Mouse (Mus musculus): ENCODE data around the gene Dennd1b.

Dennd1b gene

DNA sequence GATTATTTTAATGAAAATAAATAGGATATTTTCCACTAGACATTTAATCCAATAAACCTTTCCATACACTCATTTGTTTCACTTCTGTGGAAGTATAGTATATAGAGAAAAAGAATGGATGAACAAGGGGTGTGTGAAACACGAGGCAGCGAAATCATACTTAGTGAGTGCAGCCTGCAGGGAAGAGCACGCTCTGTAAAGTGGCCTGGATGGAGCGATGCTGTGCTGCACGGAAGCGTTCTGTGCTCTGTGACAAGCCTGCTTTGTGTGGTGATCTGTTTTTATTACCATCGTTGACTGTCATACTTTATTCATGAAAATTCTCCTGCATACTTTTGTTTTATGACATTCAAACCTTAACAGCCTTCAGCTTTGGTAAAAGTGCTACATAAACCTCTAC lies 58.1 kb downstream of the Dennd1b start:
- DNase-seq (ENCODE audit: low spot score), result no peak

DNA sequence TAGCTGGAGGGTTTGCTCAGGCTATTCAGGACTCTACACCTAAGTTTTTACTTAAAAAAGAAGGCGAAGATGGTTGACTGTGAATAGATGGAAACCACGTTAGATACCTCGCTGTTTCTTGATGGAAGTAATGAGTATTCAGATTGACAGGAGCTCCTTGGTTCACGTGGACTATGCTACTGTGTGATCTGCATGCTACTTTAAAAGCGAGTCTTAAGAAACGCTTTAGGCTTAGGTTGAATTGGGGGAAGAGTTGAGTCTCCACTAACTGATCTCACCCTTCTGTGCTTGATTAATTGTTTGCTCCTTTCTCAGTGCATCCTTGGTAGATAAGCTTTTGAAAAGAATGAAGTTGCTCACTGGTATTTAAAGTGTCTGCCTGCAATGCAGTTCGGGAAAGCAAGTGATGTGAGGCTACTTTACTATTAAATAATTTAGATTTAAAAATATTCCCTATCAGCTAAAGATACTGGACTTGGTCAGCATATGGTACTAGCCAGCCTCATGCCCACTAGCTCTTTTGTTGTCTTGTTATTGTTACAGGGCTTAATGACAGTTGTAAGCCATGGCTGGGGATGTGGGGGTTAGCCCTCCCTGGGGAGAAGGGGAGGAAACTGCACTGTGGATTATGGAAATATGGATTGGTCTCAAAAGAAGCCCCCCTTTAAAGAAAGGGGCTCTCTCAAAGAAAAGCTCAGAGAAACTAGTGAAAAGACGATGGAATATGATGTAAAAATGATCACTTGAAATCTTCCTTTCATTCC lies 62.8 kb downstream of the Dennd1b start:
- DNase-seq (ENCODE audit: low spot score), result no peak

DNA sequence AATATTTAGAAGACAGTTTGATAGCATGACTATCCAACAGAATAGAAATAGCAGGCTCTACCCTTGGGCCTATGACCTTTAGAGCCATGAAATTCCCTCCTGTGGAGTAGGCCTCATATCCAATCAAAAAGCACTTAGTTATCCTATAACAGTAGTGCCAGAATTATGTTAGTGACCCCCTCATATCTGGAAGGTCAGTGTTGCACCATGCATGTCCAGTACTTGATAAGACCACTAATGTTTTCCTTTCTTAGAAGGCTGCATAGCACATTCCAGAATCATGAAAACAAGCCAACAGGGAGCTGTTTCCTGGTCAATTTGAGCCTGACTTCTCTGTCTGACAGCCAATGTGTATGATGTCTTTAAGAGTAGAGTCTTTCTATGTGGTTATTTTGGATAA lies 66.3 kb downstream of the Dennd1b start:
- no peak for DNase-seq (ENCODE audit: low spot score)

DNA sequence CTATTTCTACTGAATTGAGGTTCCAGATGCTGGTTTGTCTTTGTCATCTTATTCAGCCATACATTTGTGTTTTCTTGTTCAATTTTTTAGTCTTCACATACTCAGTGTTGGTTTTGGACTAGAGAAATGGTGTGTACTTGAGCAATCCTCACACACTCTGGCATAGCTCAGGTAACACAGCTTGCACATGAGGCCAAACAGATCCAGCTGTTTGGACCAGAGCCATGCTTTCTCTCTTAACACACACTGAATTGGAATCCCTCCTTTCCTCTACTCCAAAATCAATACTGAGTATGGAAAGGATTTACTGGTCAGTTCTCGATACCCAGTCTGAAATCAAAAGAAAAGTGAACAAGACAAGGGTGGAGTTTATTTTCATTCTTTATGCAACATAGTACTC lies 69.2 kb downstream of the Dennd1b start:
- no peak for DNase-seq (ENCODE audit: low spot score)

DNA sequence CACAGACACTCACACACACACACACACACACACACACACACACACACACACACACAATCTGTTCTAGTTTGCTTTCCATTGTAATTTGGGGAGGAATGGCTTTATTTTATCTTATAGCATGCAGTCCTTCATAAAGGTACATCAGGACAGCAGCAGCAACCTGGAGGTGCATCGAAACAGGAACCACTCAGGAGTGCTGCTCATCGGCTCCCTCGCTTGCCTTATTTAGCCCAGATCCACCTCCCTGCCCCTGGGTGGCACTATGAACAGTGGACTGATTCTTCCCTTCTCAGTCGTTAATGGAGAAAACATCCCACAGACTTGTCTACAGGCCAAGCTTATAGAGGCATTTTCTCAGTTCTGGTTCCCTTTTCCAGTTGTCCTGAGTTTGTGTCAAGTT lies 71.9 kb downstream of the Dennd1b start:
- no peak for DNase-seq (ENCODE audit: low spot score)

DNA sequence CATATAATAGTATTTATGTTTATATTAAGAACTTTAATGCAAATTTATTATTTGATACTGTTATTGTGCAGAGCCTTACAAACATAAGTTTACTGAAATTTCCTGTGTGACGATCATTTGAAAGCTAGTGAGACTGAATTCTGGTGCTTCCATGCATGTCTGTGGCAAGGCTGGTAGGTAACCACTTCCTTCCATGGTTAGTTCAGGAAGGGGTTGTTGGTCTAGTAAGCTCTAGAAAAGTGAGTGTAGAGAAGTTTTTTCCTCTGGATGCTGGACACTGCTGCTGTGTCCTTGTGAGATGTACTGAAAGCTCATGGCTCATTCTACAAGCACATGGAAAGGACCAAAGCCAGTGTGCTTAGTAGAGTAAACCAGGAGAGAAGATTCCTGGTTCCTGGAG lies 73.1 kb downstream of the Dennd1b start:
- DNase-seq (ENCODE audit: low spot score), result no peak

DNA sequence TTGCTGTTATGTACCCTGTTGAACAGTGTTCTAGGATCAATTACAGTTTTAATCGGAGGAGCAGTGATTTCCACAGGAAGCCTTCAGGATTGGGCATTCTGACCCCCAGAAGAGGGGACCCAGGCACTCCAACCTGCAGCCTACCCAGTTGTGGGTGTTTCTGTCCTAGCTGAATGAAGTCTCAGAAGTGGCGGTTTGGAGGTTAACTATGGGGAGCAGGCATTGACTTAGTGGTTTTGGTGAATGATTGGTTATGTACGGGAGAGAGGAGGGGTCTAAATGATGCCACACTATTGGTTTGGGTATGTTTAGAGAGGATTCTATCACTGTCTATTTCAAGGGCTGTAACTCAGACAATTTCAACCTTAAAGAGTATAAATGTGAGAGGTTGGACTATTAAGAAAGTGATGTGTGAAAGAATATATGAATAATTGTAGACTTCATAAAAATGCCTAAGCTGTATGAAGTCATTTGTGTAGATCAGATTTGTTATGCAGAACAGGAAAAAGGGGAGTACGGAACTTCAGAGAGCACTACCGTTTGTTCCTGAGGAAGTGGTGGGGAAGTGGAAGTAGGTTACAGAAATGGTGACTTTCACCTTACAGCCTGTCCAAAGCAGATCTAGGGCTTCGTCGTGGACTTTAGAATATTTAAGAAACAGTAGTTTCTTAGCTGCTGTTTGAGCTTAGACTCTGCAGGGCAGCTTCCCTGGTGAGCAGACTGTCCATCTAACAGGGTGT lies 73.7 kb downstream of the Dennd1b start:
- no peak for DNase-seq (ENCODE audit: low spot score)

DNA sequence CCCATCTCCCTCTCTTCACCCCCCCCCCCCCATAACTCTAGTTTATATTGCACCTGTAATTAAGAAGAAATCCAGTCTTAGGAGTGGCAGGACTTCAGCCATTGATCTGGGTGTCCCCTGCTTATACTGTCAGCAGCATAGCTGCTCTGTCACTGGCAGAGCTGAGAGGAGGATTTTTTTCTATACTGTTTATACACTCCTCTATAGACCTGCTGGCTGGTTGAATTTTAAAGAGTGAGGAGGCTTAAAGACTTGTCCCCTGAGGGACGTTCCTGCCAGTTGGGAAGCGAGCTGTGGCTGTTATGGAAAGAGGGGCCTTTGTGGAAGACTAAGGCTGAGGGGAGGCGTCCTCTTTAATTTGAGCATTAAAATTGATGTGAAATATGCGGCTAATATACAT lies 74.8 kb downstream of the Dennd1b start:
- DNase-seq (ENCODE audit: low spot score), result no peak

DNA sequence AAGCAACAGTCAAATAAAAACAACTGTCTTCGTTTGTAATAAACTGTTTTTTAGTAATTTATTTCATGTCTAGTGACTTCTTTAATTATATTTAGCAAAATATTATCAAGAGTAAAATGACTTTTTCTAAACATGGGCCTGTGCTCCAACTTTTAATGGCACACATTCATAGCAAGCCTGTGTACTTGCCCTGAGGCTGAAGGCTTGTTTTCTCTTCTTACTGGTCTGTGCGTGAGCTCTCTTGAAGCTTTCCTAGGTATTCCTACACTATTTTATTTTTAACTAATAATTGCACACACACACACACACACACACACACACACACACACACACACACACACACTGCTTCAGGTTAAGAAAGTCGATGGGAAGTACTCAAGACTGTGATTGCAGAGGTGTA lies 75.4 kb downstream of the Dennd1b start:
- no peak for DNase-seq (ENCODE audit: low spot score)

DNA sequence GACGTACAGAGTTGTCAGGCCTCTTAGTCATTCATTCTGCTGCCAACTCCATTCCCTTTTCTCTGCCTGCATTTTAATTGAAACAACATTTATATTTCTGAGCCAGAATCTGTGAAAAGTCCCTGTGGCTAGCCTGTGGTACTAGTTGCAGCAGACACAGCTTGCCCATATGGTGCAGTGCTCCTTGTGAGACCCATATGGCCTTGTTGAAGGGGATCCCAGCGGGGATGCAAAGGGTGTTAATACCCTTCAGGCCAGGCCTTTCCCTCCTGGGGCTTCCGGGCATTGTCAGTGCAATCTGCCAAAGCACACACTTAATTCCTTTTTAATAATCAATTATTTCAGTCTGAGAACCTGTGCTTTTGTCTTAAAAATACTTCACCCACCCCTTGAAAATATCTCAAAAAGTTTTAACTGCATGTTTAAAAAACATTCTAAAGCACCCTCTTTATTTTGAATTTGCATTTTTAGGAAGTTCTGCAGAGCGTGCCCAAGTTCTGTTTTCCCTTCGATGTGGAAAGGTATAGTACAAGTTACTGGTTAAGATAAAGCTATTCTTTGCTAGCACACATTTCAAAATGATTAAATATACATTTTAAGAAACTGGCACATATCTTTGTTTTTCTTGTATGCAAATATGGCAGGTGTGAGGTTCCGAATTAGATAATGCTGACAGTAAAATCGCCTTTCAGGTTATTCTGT lies 76.4 kb downstream of the Dennd1b start:
- no peak for DNase-seq (ENCODE audit: low spot score)

DNA sequence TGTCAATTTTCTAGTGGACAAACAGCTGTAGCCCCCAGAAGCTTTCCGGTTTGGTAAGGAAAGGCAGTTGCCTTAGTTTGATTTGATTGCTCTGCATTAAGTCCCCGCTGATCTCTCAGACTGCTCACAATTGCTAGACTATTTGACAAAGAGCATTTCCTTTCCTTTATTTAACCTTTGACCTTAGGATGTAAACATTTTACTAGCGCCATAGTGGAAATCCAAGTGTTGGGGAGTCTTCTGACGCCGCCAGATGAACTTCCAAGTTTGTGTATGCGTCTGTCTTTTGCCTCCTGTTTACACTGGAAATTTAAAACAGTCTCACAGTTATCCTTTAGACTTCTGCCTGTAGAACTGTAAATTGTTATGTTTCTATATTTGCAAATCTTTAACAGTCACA lies 85.8 kb downstream of the Dennd1b start:
- no peak for DNase-seq (ENCODE audit: low spot score)

DNA sequence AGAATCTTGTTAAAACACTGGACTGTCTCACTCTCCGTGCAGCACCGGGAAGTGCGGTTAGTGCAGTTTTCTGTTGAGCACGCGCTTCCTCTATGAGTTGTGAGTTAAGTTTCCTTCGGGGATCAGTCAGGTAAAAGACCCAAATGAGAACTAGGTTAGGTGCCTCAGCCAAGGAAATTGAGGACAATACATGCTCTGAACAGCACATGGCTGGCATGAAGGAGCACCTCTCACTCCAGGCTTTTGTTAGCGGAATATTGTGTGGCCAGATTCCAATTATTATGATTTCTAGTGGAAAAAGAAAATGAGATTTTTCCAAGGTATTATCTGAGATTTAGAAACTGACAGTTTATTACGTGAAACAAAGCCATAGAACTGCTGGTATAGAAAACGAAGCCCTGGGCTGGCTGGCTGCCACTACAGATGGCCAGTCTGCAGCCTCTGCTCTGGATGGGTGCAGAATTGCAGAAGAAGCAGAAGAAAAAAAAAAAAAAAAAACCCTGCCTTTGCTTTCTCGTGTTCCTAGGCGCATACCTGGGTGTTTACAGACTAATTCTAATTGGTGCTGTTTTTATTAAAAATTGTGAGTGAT lies 86.7 kb downstream of the Dennd1b start:
- no peak for DNase-seq (ENCODE audit: low spot score)

DNA sequence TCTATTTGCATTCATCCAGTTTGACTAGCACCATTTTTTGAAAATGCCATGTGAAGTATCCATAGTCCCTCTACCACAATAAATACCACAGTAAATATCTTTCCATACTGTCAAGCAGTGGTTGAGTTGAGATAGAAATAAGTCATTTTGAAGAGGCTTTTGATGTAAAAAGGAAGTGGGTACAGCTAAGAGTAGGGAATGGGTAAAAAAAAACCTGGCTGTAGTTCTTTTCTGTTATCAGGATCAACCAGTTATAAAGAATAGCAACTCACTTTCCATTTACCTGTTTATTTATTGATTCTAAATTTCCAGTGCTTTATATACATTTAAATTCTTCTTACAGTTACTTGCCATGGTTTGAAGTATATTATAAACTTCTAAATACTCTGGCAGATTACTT lies 89.8 kb downstream of the Dennd1b start:
- no peak for DNase-seq (ENCODE audit: low spot score)

DNA sequence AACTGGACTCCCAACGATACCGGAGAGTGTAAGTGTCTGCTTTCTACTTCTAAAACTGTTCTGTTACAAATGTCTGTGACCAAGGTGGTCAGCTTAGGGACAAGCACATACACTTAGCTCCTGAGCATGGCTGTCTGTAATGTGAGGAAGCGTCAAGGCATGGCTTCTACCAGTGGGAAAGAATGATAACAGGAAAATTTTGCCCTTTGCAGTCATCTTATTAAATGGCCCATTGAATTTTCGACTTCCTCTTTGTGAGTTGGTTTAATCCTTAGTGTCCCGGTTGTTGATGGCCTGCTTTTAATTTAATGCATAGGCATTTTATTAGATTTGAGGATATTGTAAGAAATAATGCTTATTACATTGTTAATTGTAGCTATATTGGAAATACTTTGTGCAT lies 97.1 kb downstream of the Dennd1b start:
- no peak for DNase-seq (ENCODE audit: low spot score)

DNA sequence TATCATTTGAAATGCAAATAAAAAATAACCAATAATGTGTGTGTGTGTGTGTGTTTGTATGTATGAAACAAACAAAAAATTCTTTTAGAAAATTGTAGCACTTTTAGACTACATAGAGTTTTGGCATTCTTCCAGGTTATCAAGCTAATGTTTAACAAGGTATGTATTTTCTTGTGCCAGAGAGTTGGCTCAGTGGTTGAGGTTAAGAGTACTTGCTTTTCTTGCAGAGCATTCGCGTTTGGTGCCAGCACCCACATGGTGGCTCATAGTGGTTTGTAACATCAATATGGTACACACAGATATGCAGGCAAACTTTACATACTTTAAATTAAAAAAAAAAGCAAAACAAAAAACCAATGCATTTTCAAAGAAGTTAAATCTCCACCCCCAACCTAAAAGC lies 101.5 kb downstream of the Dennd1b start:
- DNase-seq (ENCODE audit: low spot score), result no peak

DNA sequence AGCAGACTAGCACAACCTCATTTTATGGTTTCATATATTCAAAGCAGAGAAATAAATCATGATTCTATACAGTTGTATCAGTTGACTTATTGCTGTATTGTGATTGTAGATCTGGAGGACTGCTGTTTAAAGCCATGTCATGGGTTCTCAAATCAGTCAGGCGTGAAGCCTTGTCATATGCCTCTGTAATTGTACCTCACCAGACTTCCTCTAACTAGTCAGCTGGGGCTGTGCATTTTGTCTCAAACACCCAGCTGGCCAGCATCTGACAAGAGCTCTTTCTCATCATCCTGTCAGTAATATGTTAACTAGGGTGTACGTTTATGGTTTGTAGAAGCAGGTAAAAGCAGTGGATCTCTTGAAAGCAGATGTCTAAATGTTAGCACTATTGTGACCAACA lies 104.0 kb downstream of the Dennd1b start:
- DNase-seq (ENCODE audit: low spot score), result no peak

DNA sequence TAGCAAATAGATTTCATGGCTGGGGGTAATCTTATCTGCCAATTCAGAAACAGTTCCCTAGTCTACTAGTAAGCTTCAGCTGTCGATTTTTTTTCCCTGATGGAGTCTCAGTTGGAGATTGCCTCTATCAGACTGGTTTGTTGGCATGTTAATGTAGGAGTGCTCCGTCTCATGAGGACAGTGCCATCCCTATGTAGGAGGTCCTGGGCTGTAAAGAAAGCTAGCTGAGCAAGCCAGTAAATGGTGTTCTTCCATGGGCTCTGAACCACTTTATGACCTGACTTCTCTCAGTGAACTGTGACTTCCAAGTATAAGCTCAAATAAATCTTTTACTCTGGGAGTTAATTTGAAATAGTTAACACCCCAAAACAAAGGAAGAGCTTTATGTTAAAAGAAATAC lies 107.8 kb downstream of the Dennd1b start:
- DNase-seq (ENCODE audit: low spot score), result no peak

DNA sequence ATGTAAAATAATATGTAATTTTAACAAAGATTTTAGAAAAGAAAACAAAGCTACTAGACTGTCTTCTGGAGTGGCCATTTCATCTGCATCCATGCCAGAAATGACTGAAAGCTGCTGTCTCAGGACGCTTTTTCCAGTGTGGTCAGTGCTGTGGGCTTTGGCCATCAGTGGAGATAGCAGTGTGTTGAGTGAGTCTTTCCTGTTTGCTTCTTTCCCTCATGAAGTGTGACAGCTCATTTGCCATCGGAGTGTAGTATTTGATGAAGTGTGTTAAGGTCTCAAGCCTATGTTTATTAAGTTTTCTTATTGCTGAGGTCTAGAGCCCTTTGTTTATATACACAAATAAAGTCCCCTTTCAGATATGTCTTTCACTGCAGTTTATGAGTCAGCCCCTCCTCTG lies 112.4 kb downstream of the Dennd1b start:
- DNase-seq (ENCODE audit: low spot score), result no peak

DNA sequence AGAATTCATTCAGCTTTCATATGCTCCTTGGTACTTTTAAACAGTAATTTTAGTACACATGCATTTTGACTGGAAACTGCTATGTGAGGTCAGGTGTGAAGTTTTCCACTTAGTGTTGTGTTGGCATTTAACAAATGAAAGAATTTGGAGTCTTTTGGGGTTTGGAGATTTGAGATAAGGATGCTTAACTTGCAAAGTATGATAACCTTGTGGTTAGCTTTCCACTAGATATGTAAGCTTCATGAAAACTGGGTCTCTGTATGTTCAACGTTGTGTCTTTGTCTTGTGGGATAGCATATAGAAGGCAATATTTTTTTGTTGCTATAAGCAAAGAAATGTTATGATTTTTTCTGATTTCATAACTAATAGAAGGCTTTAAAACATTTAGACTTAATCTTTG lies 114.8 kb downstream of the Dennd1b start:
- DNase-seq (ENCODE audit: low spot score), result no peak

DNA sequence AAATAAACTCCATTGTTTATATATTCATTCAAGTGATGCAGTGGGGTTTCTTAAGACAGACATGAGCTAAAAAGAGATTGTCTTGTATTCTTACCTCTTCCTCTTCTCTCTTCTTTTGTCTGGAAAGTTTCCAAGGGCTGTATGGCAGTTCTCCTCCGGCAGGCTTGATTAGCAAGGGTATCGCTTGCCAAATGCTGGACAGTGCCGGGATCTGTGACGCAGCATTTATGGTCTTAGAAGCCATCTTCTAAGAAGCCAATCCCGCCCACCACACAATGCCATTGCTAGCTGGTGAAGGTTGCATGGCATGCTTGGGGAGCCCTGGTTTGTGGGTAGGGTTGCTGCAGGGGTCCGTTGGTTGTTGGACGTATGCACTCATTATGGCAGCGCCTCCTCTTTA lies 115.8 kb downstream of the Dennd1b start:
- DNase-seq (ENCODE audit: low spot score), result no peak

DNA sequence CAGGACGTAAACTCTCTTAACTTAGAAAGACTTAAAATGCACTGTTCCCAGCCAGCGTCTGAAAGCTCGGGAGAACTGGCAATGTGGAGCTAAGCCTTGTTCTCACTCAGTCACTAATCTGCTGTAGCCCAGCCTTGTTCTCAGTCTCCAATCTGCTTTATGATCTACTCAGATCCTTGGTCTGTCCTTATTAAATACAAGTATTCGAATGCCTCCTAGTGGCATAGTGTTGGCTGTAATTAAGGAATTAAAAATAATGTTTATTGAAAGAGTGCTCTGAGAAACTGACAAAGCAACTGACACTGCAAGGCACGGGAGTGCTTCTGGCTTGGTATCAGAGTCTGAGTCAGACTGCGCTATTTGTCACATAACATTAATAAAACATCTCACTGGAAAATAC lies 116.3 kb downstream of the Dennd1b start:
- no peak for DNase-seq (ENCODE audit: low spot score)

DNA sequence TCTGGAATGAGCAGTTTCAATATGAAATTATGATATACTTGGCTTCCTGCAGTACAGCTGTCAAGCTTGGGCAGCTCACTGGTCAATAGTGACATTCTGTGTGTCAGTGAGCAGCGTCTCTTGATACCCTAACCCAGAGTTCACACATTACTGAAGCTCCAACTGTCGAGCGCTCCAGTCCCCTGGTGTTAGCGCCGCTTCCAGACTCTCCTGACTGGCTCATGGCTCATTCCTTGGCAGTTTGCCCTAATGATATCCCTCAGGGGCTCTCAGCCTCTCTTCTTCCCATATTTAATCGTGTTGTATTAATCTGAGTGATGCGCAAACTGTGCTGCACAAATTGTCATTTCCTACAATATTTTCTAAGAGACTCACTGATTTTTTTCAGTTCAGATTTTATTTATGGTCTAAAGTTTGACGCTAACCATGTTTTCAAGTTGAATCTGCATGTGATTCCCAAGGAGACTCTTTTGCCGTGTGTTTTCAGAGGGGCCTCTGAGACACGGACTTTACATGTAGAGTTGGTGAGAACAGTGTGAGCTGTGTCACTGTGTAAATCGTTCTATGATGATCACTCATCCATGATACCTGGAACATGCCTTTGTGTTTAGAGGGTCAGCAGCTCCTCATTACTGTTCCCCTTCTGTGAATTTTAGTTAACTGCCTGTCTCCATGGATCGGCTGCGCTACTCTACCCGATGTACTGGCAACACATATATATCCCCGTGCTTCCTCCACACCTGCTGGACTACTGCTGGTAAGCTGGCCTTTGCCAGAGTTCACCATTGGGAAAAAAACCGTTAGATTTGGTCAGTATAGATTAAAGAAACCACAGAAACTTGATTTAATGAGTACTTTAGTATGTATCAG lies 117.5 kb downstream of the Dennd1b start:
- no peak for DNase-seq (ENCODE audit: low spot score)

Measured in c-Kit-positive CD71-positive TER-119-positive erythroid progenitor cells, embryonic 14.5 days (primary cell).